Comparison of ENCODE assay signal across 23 mouse cellular contexts in the genomic region with DNA sequence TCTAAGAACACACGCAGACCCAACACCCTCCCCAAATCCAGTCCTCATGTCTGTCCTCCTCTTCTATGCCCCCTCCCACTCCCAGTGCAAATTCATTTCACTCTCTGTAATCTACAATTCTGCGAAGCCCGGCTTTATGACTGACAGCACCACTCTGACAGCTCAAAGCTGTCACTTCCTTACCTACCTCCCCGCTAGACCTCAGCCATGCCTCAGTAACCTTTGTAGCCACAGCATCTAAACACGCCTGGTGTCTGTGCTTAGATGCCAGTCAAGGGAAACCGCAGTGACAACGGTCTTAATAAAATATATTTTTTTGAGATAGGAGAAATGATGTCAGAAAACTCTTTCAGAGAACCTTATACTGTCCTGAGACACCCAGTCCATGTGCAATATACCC.
DNase-seq lines count a peak whose midpoint lies in the region; ATAC-seq lines count a peak whose summit lies in the region.
"Had no signal": no experiment of that assay in that cellular context is flagged by ENCODE, and none has a peak within 500 bp of the region (broad histone marks: within the 10 kb centered on the region; RNA-seq: fewer than 3 reads in every experiment).

No protein-coding gene starts in this region.

- 79% methylated on average over 7 of the region's 7 CpGs for WGBS in heart, embryonic 10.5 days
- 56% methylated on average over 7 of the region's 7 CpGs for WGBS in forebrain, embryonic 11.5 days
- WGBS in hindbrain, embryonic 11.5 days = 89% methylated on average over 7 of the region's 7 CpGs

- H3K4me1 ChIP-seq in heart, embryonic 10.5 days = peaks cover 16% of the 10 kb centered on the region
- peaks cover 8% of the 10 kb centered on the region for H3K4me1 ChIP-seq in forebrain, embryonic 11.5 days (replicated peaks; ENCODE audit: control insufficient read depth, insufficient read depth, low read length)
- no peaks in the 10 kb centered on the region for H3K4me1 ChIP-seq in hindbrain, embryonic 11.5 days (replicated peaks; ENCODE audit: control insufficient read depth, insufficient read depth, low read length)
- H3K4me1 ChIP-seq: liver, embryonic 15.5 days; neural tube, embryonic 15.5 days had no signal

- ATAC-seq in forebrain, embryonic 11.5 days (replicated peaks; ENCODE audit: low FRiP score) = no peak; the same call in 1 of the 2 replicates
- peak; percentile 51 to 54; a peak in 3 of 4 replicates for ATAC-seq in hematopoietic stem cell, adult 5-6 weeks (replicated peaks in 1 of 2; ENCODE audit: insufficient read depth in 1 of 2, low FRiP score in 2 of 2, low TSS enrichment in 1 of 2, low read depth in 1 of 2, poor library complexity in 2 of 2, severe bottlenecking in 2 of 2)
- no peak for ATAC-seq in hindbrain, embryonic 11.5 days (ENCODE audit: low FRiP score)
- ATAC-seq: lung, postnatal 0 days had no signal

- 0 out of 2 replicates have a peak overlapping the region, but pooled peaks have one; percentile 3 for H3K27ac ChIP-seq in heart, embryonic 10.5 days
- peak overlapping the region; percentile 75 for H3K27ac ChIP-seq in forebrain, embryonic 11.5 days (ENCODE audit: low read depth, low read length)
- no peak overlapping the region for H3K27ac ChIP-seq in hindbrain, embryonic 11.5 days (ENCODE audit: low read depth, low read length)
- H3K27ac ChIP-seq: hindbrain, embryonic 15.5 days; liver, embryonic 15.5 days; midbrain, embryonic 13.5 days; neural tube, embryonic 15.5 days had no signal

- H3K4me2 ChIP-seq in forebrain, embryonic 11.5 days (ENCODE audit: low read depth, low read length, severe bottlenecking) = peak overlapping the region; percentile 26; the same call in 1 of the 2 replicates
- H3K4me2 ChIP-seq in hindbrain, embryonic 11.5 days (replicated peaks; ENCODE audit: low read depth, low read length) = no peak overlapping the region
- H3K4me2 ChIP-seq: liver, embryonic 15.5 days had no signal

- DNase-seq in heart, embryonic 10.5 days (ENCODE audit: low spot score) = no peak
- no peak for DNase-seq in heart, adult 9 months (ENCODE audit: low spot score in 2 of 2)
- DNase-seq in B cell, adult 2 months = peak; percentile 14 to 24
- no peak for DNase-seq in forebrain, embryonic 11.5 days (ENCODE audit: low spot score)
- DNase-seq in adrenal gland, postnatal 14 days = no peak
- no peak for DNase-seq in hindbrain, embryonic 11.5 days (ENCODE audit: low spot score)
- no peak for DNase-seq in layer of hippocampus, postnatal 36 days
- DNase-seq: adrenal gland, postnatal 10 days; cerebellum, adult 18-20 months; heart, adult 18-20 months; heart, postnatal 14 days; kidney, adult 18-20 months; kidney, postnatal 10 days; left cerebral cortex, postnatal 4 days; right cerebral cortex, adult 18-20 months had no signal

- H3K36me3 ChIP-seq in heart, embryonic 10.5 days = peaks cover 25% of the 10 kb centered on the region
- H3K36me3 ChIP-seq in forebrain, embryonic 11.5 days (ENCODE audit: control insufficient read depth, insufficient read depth, low read length) = no peaks in the 10 kb centered on the region
- H3K36me3 ChIP-seq in hindbrain, embryonic 11.5 days (ENCODE audit: control insufficient read depth, insufficient read depth, low read length) = no peaks in the 10 kb centered on the region
- H3K36me3 ChIP-seq: hindbrain, embryonic 15.5 days; liver, embryonic 15.5 days; midbrain, embryonic 13.5 days; neural tube, embryonic 15.5 days had no signal

- no peaks in the 10 kb centered on the region for H3K9me3 ChIP-seq in heart, embryonic 10.5 days
- no peaks in the 10 kb centered on the region for H3K9me3 ChIP-seq in forebrain, embryonic 11.5 days (ENCODE audit: control insufficient read depth, low read length)
- no peaks in the 10 kb centered on the region for H3K9me3 ChIP-seq in hindbrain, embryonic 11.5 days (ENCODE audit: control insufficient read depth, low read length)
- H3K9me3 ChIP-seq: hindbrain, embryonic 15.5 days; liver, embryonic 15.5 days; midbrain, embryonic 13.5 days; neural tube, embryonic 15.5 days had no signal

- no peaks in the 10 kb centered on the region for H3K27me3 ChIP-seq in heart, embryonic 10.5 days (ENCODE audit: insufficient read depth, poor library complexity, severe bottlenecking)
- H3K27me3 ChIP-seq in forebrain, embryonic 11.5 days (ENCODE audit: control insufficient read depth, insufficient read depth, low read length) = no peaks in the 10 kb centered on the region
- H3K27me3 ChIP-seq in hindbrain, embryonic 11.5 days (ENCODE audit: control insufficient read depth, insufficient read depth, low read length) = no peaks in the 10 kb centered on the region
- H3K27me3 ChIP-seq: CH12.LX; hindbrain, embryonic 15.5 days; liver, embryonic 15.5 days; midbrain, embryonic 13.5 days; neural tube, embryonic 15.5 days had no signal

- H3K4me3 ChIP-seq in heart, embryonic 10.5 days = no peak overlapping the region
- H3K4me3 ChIP-seq in forebrain, embryonic 11.5 days (ENCODE audit: low read depth, low read length) = no peak overlapping the region
- H3K4me3 ChIP-seq in hindbrain, embryonic 11.5 days (ENCODE audit: low read depth, low read length) = no peak overlapping the region
- H3K4me3 ChIP-seq: hindbrain, embryonic 15.5 days; liver, embryonic 15.5 days; midbrain, embryonic 13.5 days; myocyte; neural tube, embryonic 15.5 days had no signal

- peak overlapping the region; percentile 18; the same call in 1 of the 2 replicates for H3K9ac ChIP-seq in forebrain, embryonic 11.5 days (ENCODE audit: low read length)
- H3K9ac ChIP-seq in hindbrain, embryonic 11.5 days (ENCODE audit: low read depth, low read length) = no peak overlapping the region
- H3K9ac ChIP-seq: hindbrain, embryonic 15.5 days; liver, embryonic 15.5 days; midbrain, embryonic 13.5 days; neural tube, embryonic 15.5 days had no signal

Comparison
In these comparisons a context has a peak if more than half of its experiments do, and no peak if none do; other contexts are left out.
1. DNase-seq: peak in B cell, adult 2 months (2 of 2); none in heart, embryonic 10.5 days (single experiment), heart, adult 9 months (0 of 2), forebrain, embryonic 11.5 days (single experiment), adrenal gland, postnatal 14 days (single experiment), hindbrain, embryonic 11.5 days (single experiment) and layer of hippocampus, postnatal 36 days (0 of 2).
2. ATAC-seq: peak in hematopoietic stem cell, adult 5-6 weeks (2 of 2); none in forebrain, embryonic 11.5 days (single experiment) and hindbrain, embryonic 11.5 days (single experiment).